Mouse (Mus musculus): ENCODE measurements around the gene Coq10b. TPM values are rescaled to one million over a fixed set of nuclear protein-coding genes. Genes with fewer than 3 reads are reported as not detected.
"Not testable (repeated sequence)": the region's sequence is repeated elsewhere in the genome, so short reads cannot be mapped to it uniquely, and the experiment has no call there.

The Coq10b gene
- total and polyA plus RNA-seq, 2 experiments from 2014 or later: 15.1 to 23.3 TPM

- Histone ChIP-seq H3K4me3 (ENCODE audit: low read length) (no peak overlapping the region), H3K27ac (no peak overlapping the region), H3K27me3 (ENCODE audit: insufficient read depth, low read length) (no peaks in the 10 kb centered on the region), H3K9ac (replicated peaks; ENCODE audit: low read length) (no peak overlapping the region), H3K4me2 (ENCODE audit: low read depth, low read length) (no peak overlapping the region), H3K9me3 (ENCODE audit: low read length) (no peaks in the 10 kb centered on the region), H3K36me3 (ENCODE audit: insufficient read depth, low read length) (no peaks in the 10 kb centered on the region), H3K4me1 (ENCODE audit: insufficient read depth, low read length) (peaks cover 6% of the 10 kb centered on the region)
- TF ChIP-seq CTCF (IDR thresholded peaks at IDR 0.05; ENCODE audit: low read depth): no peak
- 89% methylated on average over 5 of the region's 5 CpGs for WGBS
- DNase-seq (ENCODE audit: low spot score): no peak
- ATAC-seq: no peak
Measured at GRCm38 (mm10) chr1:55055322-55056115, 2.9 kb downstream of the Coq10b start.

GRCm38 (mm10) chr1:55058383-55058782 is 5.8 kb downstream of the Coq10b start:
- not testable (repeated sequence) for H3K27ac ChIP-seq; H3K36me3 ChIP-seq (ENCODE audit: insufficient read depth, low read length); H3K4me1 ChIP-seq (ENCODE audit: insufficient read depth, low read length); H3K4me2 ChIP-seq (ENCODE audit: low read depth, low read length); DNase-seq (ENCODE audit: low spot score); ATAC-seq; H3K27me3 ChIP-seq (ENCODE audit: insufficient read depth, low read length); H3K9ac ChIP-seq (replicated peaks; ENCODE audit: low read length); H3K9me3 ChIP-seq (ENCODE audit: low read length); H3K4me3 ChIP-seq (ENCODE audit: low read length)
- 79% methylated on average over 2 of the region's 3 CpGs for WGBS

GRCm38 (mm10) chr1:55061099-55061498 is 8.5 kb downstream of the Coq10b start:
- Histone ChIP-seq H3K9ac (replicated peaks; ENCODE audit: low read length) (no peak overlapping the region), H3K4me2 (ENCODE audit: low read depth, low read length) (no peak overlapping the region), H3K36me3 (ENCODE audit: insufficient read depth, low read length) (peaks cover 17% of the 10 kb centered on the region; the same call in 1 of the 2 replicates), H3K9me3 (ENCODE audit: low read length) (no peaks in the 10 kb centered on the region), H3K4me1 (ENCODE audit: insufficient read depth, low read length) (no peaks in the 10 kb centered on the region), H3K27ac (no peak overlapping the region), H3K27me3 (ENCODE audit: insufficient read depth, low read length) (no peaks in the 10 kb centered on the region), H3K4me3 (ENCODE audit: low read length) (no peak overlapping the region)
- ATAC-seq (no peak), DNase-seq (ENCODE audit: low spot score) (no peak)
- WGBS: 94% methylated on average over 5 of the region's 5 CpGs
- TF ChIP-seq CTCF (IDR thresholded peaks at IDR 0.05; ENCODE audit: low read depth): no peak

GRCm38 (mm10) chr1:55061772-55062171 is 9.2 kb downstream of the Coq10b start:
- TF ChIP-seq CTCF (IDR thresholded peaks at IDR 0.05; ENCODE audit: low read depth): no peak
- no peak for ATAC-seq
- 93% methylated on average over 4 of the region's 4 CpGs for WGBS
- H3K9me3 ChIP-seq (ENCODE audit: low read length): no peaks in the 10 kb centered on the region
- peaks cover 17% of the 10 kb centered on the region; the same call in 1 of the 2 replicates for H3K36me3 ChIP-seq (ENCODE audit: insufficient read depth, low read length)
- H3K4me1 ChIP-seq (ENCODE audit: insufficient read depth, low read length): no peaks in the 10 kb centered on the region
- DNase-seq (ENCODE audit: low spot score): no peak
- no peaks in the 10 kb centered on the region for H3K27me3 ChIP-seq (ENCODE audit: insufficient read depth, low read length)
- no peak overlapping the region for H3K4me2 ChIP-seq (ENCODE audit: low read depth, low read length)
- no peak overlapping the region for H3K9ac ChIP-seq (replicated peaks; ENCODE audit: low read length)
- no peak overlapping the region for H3K4me3 ChIP-seq (ENCODE audit: low read length)
- H3K27ac ChIP-seq: no peak overlapping the region

- H3K27me3 ChIP-seq (ENCODE audit: insufficient read depth, low read length); H3K9me3 ChIP-seq (ENCODE audit: low read length); ATAC-seq; DNase-seq (ENCODE audit: low spot score); H3K27ac ChIP-seq; H3K4me1 ChIP-seq (ENCODE audit: insufficient read depth, low read length); H3K4me2 ChIP-seq (ENCODE audit: low read depth, low read length); H3K9ac ChIP-seq (replicated peaks; ENCODE audit: low read length); H3K4me3 ChIP-seq (ENCODE audit: low read length): not testable (repeated sequence)
- H3K36me3 ChIP-seq (ENCODE audit: insufficient read depth, low read length): peaks cover 10% of the 10 kb centered on the region; the same call in 1 of the 2 replicates
Measured at GRCm38 (mm10) chr1:55072328-55072727, 19.8 kb downstream of the Coq10b start.

GRCm38 (mm10) chr1:55074757-55075156 is 22.2 kb downstream of the Coq10b start:
- DNase-seq (ENCODE audit: low spot score): no peak
- Histone ChIP-seq H3K4me1 (ENCODE audit: insufficient read depth, low read length) (no peaks in the 10 kb centered on the region), H3K36me3 (ENCODE audit: insufficient read depth, low read length) (peaks cover 23% of the 10 kb centered on the region), H3K4me2 (ENCODE audit: low read depth, low read length) (no peak overlapping the region), H3K27me3 (ENCODE audit: insufficient read depth, low read length) (no peaks in the 10 kb centered on the region), H3K9me3 (ENCODE audit: low read length) (no peaks in the 10 kb centered on the region), H3K9ac (replicated peaks; ENCODE audit: low read length) (no peak overlapping the region), H3K27ac (no peak overlapping the region), H3K4me3 (ENCODE audit: low read length) (no peak overlapping the region)
- WGBS: 83% methylated on average over 2 of the region's 2 CpGs
- ATAC-seq: no peak
- no peak for TF ChIP-seq CTCF (IDR thresholded peaks at IDR 0.05; ENCODE audit: low read depth)

- H3K36me3 ChIP-seq (ENCODE audit: insufficient read depth, low read length): peaks cover 29% of the 10 kb centered on the region
- H3K4me3 ChIP-seq (ENCODE audit: low read length): no peak overlapping the region
- ATAC-seq (no peak), DNase-seq (ENCODE audit: low spot score) (no peak)
- H3K4me1 ChIP-seq (ENCODE audit: insufficient read depth, low read length): no peaks in the 10 kb centered on the region
- H3K9me3 ChIP-seq (ENCODE audit: low read length): no peaks in the 10 kb centered on the region
- WGBS: 84% methylated on average over 5 of the region's 5 CpGs
- no peaks in the 10 kb centered on the region for H3K27me3 ChIP-seq (ENCODE audit: insufficient read depth, low read length)
- TF ChIP-seq CTCF (IDR thresholded peaks at IDR 0.05; ENCODE audit: low read depth): no peak
- H3K9ac ChIP-seq (replicated peaks; ENCODE audit: low read length): no peak overlapping the region
- no peak overlapping the region for H3K4me2 ChIP-seq (ENCODE audit: low read depth, low read length)
- no peak overlapping the region for H3K27ac ChIP-seq
Measured at GRCm38 (mm10) chr1:55075652-55076394, 23.3 kb downstream of the Coq10b start.

Data from hindbrain, postnatal 0 days (tissue).